Mouse (Mus musculus): ENCODE results near the gene Dact1.

DNA sequence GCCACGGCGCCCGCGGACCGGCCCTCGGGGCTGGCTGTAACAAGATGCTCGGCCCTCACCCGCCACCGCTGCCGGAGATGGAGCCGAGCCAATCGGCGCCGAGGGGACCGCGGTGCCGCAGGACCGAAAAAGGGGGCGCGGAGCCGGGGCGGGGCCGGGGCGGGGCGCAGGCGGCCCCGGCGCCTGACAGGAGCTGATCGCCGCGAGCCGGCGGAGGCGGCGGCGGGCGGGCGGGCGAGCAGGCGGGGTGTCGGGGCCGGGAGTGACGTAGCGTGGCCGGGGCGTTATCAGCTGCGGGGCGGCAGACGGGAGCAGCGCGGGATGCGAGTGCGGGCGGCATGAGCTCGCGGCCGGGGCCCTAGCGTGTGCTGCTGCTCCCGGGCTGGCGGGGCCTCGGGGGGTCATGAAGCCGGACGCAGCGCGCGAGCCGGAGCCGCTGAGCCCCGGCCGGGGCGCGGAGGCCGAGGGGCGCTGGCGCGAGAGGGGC lies at the start of gene Dact1:
- TF ChIP-seq CTCF (conservative IDR thresholded peaks at IDR 0.05; ENCODE audit: low read length) (no peak), NANOG (IDR thresholded peaks at IDR 0.05; ENCODE audit: borderline replicate concordance, low read length) (no peak)

Measured in E14TG2a.4 (cell line).